Mouse (Mus musculus): ENCODE results near the gene Spata31d1a. TPM values are rescaled to one million over a fixed set of nuclear protein-coding genes. Genes with fewer than 3 reads are reported as not detected.

Gene Spata31d1a
- polyA plus RNA-seq, 1 experiment, result not detected

DNA sequence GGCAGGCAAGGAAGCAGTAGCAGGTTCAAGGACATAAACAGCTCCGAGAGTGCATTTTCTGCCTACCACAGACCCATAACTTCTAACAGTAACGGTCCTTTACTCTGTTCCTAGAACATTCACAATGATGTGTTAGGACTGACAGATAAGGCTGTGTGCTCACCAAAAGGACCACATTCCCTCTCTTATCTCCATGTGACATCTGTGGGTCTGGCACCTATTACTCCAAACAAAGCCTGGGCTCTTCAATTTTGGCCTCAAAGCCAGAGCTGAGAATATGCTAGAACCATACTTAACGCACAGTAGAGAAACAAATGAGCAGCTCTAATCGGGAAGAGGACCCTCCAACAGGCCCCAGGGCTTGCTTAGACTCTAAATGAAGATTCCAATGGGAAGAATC is 30.2 kb downstream of the Spata31d1a start:
- TF ChIP-seq POLR2A (IDR thresholded peaks at IDR 0.05; ENCODE audit: borderline replicate concordance, control insufficient read depth, low read depth, low read length), result no peak
- no peak for TF ChIP-seq CTCF (IDR thresholded peaks at IDR 0.05; ENCODE audit: control insufficient read depth, insufficient read depth, low read length)
- H3K4me3 ChIP-seq (replicated peaks; ENCODE audit: control insufficient read depth, low read depth, low read length), result no peak overlapping the region
- no peak overlapping the region for H3K27ac ChIP-seq (ENCODE audit: control insufficient read depth, insufficient read depth, low read depth, low read length, poor library complexity)
- 37% methylated on average over 4 of the region's 4 CpGs for WGBS
- peaks cover 1% of the 10 kb centered on the region; the same call in 1 of the 2 replicates for H3K4me1 ChIP-seq (ENCODE audit: control insufficient read depth, insufficient read depth, low read length)

DNA sequence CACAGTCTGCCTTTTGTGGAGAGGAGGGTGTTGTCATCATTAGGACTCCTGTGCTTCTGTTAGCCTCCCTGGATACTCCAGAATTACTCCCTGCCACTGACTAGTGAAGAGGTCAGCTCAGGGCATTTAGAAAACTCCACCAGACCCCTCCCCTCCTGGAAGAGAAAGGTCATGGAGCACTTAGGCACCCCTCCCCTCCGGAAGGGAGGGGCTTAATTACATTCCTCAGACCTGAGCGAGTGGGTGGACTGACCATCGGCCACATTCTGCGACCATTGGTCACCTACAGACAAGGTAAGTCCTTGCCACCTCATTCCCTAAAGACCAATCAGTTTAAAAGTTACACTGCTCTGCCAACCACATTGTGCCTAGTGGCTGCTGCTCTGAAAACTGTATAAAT is 30.8 kb downstream of the Spata31d1a start:
- WGBS, result 67% methylated on average over 4 of the region's 4 CpGs
- TF ChIP-seq CTCF (IDR thresholded peaks at IDR 0.05; ENCODE audit: control insufficient read depth, insufficient read depth, low read length) (no peak), POLR2A (IDR thresholded peaks at IDR 0.05; ENCODE audit: borderline replicate concordance, control insufficient read depth, low read depth, low read length) (no peak)
- Histone ChIP-seq H3K4me1 (ENCODE audit: control insufficient read depth, insufficient read depth, low read length) (peaks cover 3% of the 10 kb centered on the region; the same call in 1 of the 2 replicates), H3K27ac (ENCODE audit: control insufficient read depth, insufficient read depth, low read depth, low read length, poor library complexity) (no peak overlapping the region), H3K4me3 (replicated peaks; ENCODE audit: control insufficient read depth, low read depth, low read length) (no peak overlapping the region)

DNA sequence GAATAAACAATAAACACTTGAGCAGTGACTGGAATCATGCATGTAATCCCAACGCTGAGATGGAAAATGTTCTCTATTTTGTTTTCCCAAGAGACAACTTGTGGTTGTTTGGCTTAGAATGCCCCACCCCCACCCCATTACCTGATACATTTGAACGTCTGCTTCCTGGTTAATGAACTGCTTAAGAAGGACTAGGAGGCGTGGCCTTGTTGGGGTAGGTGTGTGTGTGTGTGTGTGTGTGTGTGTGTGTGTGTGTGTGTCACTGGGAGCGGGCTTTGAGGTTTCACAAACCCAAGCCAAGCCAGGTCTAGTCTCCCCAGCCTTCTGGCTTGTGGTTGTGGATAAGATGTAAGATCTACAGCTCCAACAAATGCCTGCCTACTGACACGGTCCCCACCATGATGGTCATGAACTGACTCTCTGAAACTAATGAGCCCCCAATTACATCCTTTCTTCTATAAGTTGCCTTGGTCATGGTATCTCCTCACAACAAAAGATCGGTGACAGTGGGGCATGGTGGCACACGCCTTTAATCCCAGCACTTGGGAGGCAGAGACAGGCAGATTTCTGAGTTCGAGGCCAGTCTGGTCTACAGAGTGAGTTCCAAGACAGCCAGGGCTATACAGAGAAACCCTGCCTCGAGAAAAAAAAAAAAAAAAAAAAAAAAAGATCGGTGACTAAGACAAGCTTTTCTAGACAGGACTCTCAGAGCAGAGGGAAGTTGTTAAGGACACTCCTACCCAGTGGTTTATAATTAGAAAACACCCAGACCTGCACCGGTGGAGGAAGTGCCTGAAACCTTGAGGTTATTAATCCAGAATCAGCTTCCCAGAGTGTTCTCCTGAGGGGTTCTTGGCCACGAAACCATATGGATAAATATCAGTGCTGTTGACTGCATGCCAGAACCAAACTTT is 33.6 kb downstream of the Spata31d1a start:
- H3K27ac ChIP-seq (ENCODE audit: control insufficient read depth, insufficient read depth, low read depth, low read length, poor library complexity), result no peak overlapping the region
- TF ChIP-seq POLR2A (IDR thresholded peaks at IDR 0.05; ENCODE audit: borderline replicate concordance, control insufficient read depth, low read depth, low read length) (no peak), CTCF (IDR thresholded peaks at IDR 0.05; ENCODE audit: control insufficient read depth, insufficient read depth, low read length) (no peak)
- 40% methylated on average over 12 of the region's 12 CpGs for WGBS
- no peak overlapping the region for H3K4me3 ChIP-seq (replicated peaks; ENCODE audit: control insufficient read depth, low read depth, low read length)
- H3K4me1 ChIP-seq (ENCODE audit: control insufficient read depth, insufficient read depth, low read length), result peaks cover 6% of the 10 kb centered on the region; the same call in 1 of the 2 replicates

- TF ChIP-seq CTCF (IDR thresholded peaks at IDR 0.05; ENCODE audit: control insufficient read depth, insufficient read depth, low read length) (no peak), POLR2A (IDR thresholded peaks at IDR 0.05; ENCODE audit: borderline replicate concordance, control insufficient read depth, low read depth, low read length) (peak; percentile 70; the same call in 1 of the 2 replicates)
- Histone ChIP-seq H3K27ac (ENCODE audit: control insufficient read depth, insufficient read depth, low read depth, low read length, poor library complexity) (peak within 1 kb of the TSS; percentile 77), H3K4me3 (replicated peaks; ENCODE audit: control insufficient read depth, low read depth, low read length) (peak within 1 kb of the TSS; percentile 87), H3K4me1 (ENCODE audit: control insufficient read depth, insufficient read depth, low read length) (peaks cover 6% of the 10 kb centered on the region; the same call in 1 of the 2 replicates)
- WGBS, result under 1% methylated on average over 59 of the region's 61 CpGs
Measured at GRCm38 (mm10) chr13:59675151-59676011, 34.7 kb downstream of the Spata31d1a start, which contains the start of gene Golm1. Golm1 (minus strand) TSS chr13:59675811.

- TF ChIP-seq CTCF (IDR thresholded peaks at IDR 0.05; ENCODE audit: control insufficient read depth, insufficient read depth, low read length) (no peak), POLR2A (IDR thresholded peaks at IDR 0.05; ENCODE audit: borderline replicate concordance, control insufficient read depth, low read depth, low read length) (no peak)
- WGBS, result 3% methylated on average over 13 of the region's 13 CpGs
- H3K4me3 ChIP-seq (replicated peaks; ENCODE audit: control insufficient read depth, low read depth, low read length), result peak overlapping the region; percentile 87
- H3K27ac ChIP-seq (ENCODE audit: control insufficient read depth, insufficient read depth, low read depth, low read length, poor library complexity), result peak overlapping the region; percentile 54
- H3K4me1 ChIP-seq (ENCODE audit: control insufficient read depth, insufficient read depth, low read length), result peaks cover 6% of the 10 kb centered on the region; the same call in 1 of the 2 replicates
Measured at GRCm38 (mm10) chr13:59674761-59675150, 35.4 kb downstream of the Spata31d1a start.

- peaks cover 6% of the 10 kb centered on the region; the same call in 1 of the 2 replicates for H3K4me1 ChIP-seq (ENCODE audit: control insufficient read depth, insufficient read depth, low read length)
- H3K27ac ChIP-seq (ENCODE audit: control insufficient read depth, insufficient read depth, low read depth, low read length, poor library complexity), result no peak overlapping the region; the same call in 1 of the 2 replicates
- no peak for TF ChIP-seq CTCF (IDR thresholded peaks at IDR 0.05; ENCODE audit: control insufficient read depth, insufficient read depth, low read length)
- TF ChIP-seq POLR2A (IDR thresholded peaks at IDR 0.05; ENCODE audit: borderline replicate concordance, control insufficient read depth, low read depth, low read length), result no peak
- peak overlapping the region; percentile 87 for H3K4me3 ChIP-seq (replicated peaks; ENCODE audit: control insufficient read depth, low read depth, low read length)
- WGBS, result 54% methylated on average over 3 of the region's 3 CpGs
Measured at GRCm38 (mm10) chr13:59674215-59674614, 35.9 kb downstream of the Spata31d1a start.

DNA sequence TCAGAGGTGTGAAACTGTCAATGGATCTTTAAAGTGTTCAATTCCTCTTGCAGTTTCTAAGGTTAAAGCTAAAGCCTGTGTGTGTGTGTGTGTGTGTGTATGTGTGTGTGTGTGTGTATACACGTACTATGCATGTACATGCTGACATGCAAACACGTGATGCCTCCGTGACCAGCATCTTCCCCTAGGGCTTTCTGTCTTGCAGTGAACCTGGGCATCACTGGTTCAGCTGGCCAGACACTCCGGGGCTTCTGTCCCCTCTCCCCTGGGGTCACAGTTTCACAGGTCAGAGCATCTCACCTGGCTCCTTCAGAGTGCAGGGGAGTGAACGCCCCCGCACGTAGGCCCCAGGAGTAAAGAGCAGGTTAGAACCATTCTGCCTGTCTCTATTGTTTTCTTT is 36.5 kb downstream of the Spata31d1a start:
- H3K4me3 ChIP-seq (replicated peaks; ENCODE audit: control insufficient read depth, low read depth, low read length), result peak overlapping the region; percentile 9
- WGBS, result 93% methylated on average over 7 of the region's 7 CpGs
- peaks cover 6% of the 10 kb centered on the region; the same call in 1 of the 2 replicates for H3K4me1 ChIP-seq (ENCODE audit: control insufficient read depth, insufficient read depth, low read length)
- TF ChIP-seq POLR2A (IDR thresholded peaks at IDR 0.05; ENCODE audit: borderline replicate concordance, control insufficient read depth, low read depth, low read length), result no peak
- TF ChIP-seq CTCF (IDR thresholded peaks at IDR 0.05; ENCODE audit: control insufficient read depth, insufficient read depth, low read length), result no peak
- H3K27ac ChIP-seq (ENCODE audit: control insufficient read depth, insufficient read depth, low read depth, low read length, poor library complexity), result no peak overlapping the region; the same call in 1 of the 2 replicates

Measured in bone marrow, adult 2 months (tissue).